In the genomic region with DNA sequence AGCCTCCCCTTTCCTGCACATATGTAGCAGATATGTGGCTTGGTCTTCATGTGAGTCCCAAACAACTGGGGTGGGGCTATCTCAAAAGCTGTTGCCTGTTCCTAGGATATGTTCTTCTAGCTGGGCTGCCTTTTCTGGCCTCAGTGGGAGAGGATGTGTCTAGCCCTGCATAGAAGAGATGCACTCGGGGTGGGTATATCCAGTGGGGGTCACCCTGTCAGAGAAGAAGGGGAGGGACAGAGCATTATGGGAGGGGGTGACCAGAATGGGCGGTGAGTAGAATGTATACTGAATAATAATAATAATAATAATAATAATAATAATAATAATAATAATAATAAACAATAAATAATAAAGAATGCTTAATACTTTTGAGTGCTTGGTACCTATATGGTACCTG, we compare ENCODE assay signal across 45 mouse cellular contexts. TPM values are rescaled to one million over a fixed set of nuclear protein-coding genes. Genes with fewer than 3 reads are reported as not detected.
"Had no signal": no experiment of that assay in that cellular context is flagged by ENCODE, and none has a peak within 500 bp of the region (broad histone marks: within the 10 kb centered on the region; RNA-seq: fewer than 3 reads in every experiment).

No protein-coding gene starts in this region.

- H3K36me3 ChIP-seq: limb, embryonic 13.5 days; limb, embryonic 15.5 days; liver, embryonic 12.5 days; liver, embryonic 13.5 days; liver, embryonic 15.5 days; lung, embryonic 15.5 days; midbrain, embryonic 10.5 days; midbrain, embryonic 12.5 days; midbrain, embryonic 13.5 days; midbrain, embryonic 15.5 days had no signal

- H3K27ac ChIP-seq: left cerebral cortex, adult 2 months; limb, embryonic 13.5 days; limb, embryonic 15.5 days; liver, embryonic 12.5 days; liver, embryonic 13.5 days; liver, embryonic 14.5 days; liver, embryonic 15.5 days; lung, embryonic 15.5 days; macrophage; midbrain, embryonic 10.5 days; midbrain, embryonic 12.5 days; midbrain, embryonic 13.5 days; midbrain, embryonic 15.5 days had no signal

- H3K4me1 ChIP-seq: limb, embryonic 13.5 days; limb, embryonic 15.5 days; liver, embryonic 12.5 days; liver, embryonic 13.5 days; liver, embryonic 15.5 days; lung, embryonic 15.5 days; megakaryocyte, embryonic 14.5 days; midbrain, embryonic 10.5 days; midbrain, embryonic 12.5 days; midbrain, embryonic 13.5 days; midbrain, embryonic 15.5 days had no signal

- H3K9me3 ChIP-seq: limb, embryonic 13.5 days; limb, embryonic 15.5 days; liver, embryonic 12.5 days; liver, embryonic 13.5 days; liver, embryonic 15.5 days; lung, embryonic 15.5 days; midbrain, embryonic 10.5 days; midbrain, embryonic 12.5 days; midbrain, embryonic 13.5 days; midbrain, embryonic 15.5 days had no signal

- ATAC-seq: liver, embryonic 12.5 days; liver, postnatal 0 days; lung, postnatal 0 days; midbrain, embryonic 13.5 days; midbrain, embryonic 15.5 days; midbrain, embryonic 16.5 days had no signal

- DNase-seq: left cerebral cortex, postnatal 4 days; liver; liver, embryonic 13.5 days; liver, postnatal 0 days; lung, adult 18-20 months; lung, adult 2 months; lung, embryonic 14.5 days; lung, postnatal 10 days; lung, postnatal 14 days; lung, postnatal 36 days; lung, postnatal 4 days; midbrain, embryonic 14.5 days had no signal

- H3K9ac ChIP-seq: limb, embryonic 13.5 days; limb, embryonic 15.5 days; liver, embryonic 12.5 days; liver, embryonic 13.5 days; liver, embryonic 14.5 days; liver, embryonic 15.5 days; liver, postnatal 0 days; lung, embryonic 14.5 days; lung, embryonic 15.5 days; midbrain, embryonic 12.5 days; midbrain, embryonic 13.5 days; midbrain, embryonic 15.5 days had no signal

- H3K4me3 ChIP-seq: left cerebral cortex, adult 2 months; limb, embryonic 13.5 days; limb, embryonic 15.5 days; liver, embryonic 12.5 days; liver, embryonic 13.5 days; liver, embryonic 15.5 days; lung, embryonic 15.5 days; megakaryocyte, embryonic 14.5 days; midbrain, embryonic 10.5 days; midbrain, embryonic 12.5 days; midbrain, embryonic 13.5 days; midbrain, embryonic 15.5 days; myocyte had no signal

- H3K4me2 ChIP-seq: limb, embryonic 13.5 days; limb, embryonic 15.5 days; liver, embryonic 11.5 days; liver, embryonic 12.5 days; liver, embryonic 13.5 days; liver, embryonic 15.5 days; lung, embryonic 14.5 days; lung, embryonic 15.5 days; midbrain, embryonic 11.5 days; midbrain, embryonic 12.5 days; midbrain, embryonic 13.5 days; midbrain, embryonic 15.5 days had no signal

- H3K27me3 ChIP-seq: limb, embryonic 13.5 days; limb, embryonic 15.5 days; liver, embryonic 12.5 days; liver, embryonic 13.5 days; liver, embryonic 15.5 days; lung, embryonic 15.5 days; megakaryocyte, embryonic 14.5 days; midbrain, embryonic 12.5 days; midbrain, embryonic 13.5 days; midbrain, embryonic 15.5 days had no signal

RNA-seq across cellular contexts. Expression of a gene that starts 57.8 kb away (rescaled TPM):
- total RNA-seq: left cerebral cortex, adult 18-20 months; left cerebral cortex, adult 2 months; left cerebral cortex, adult 8-10 months; left cerebral cortex, postnatal 10 days; left cerebral cortex, postnatal 14 days; left cerebral cortex, postnatal 25 days; left cerebral cortex, postnatal 36 days; left cerebral cortex, postnatal 4 days; liver, adult 2 months; megakaryocyte progenitor cell, adult 5-6 weeks; megakaryocyte, adult 5-6 weeks; megakaryocyte-erythroid progenitor cell, adult 5-6 weeks; midbrain, postnatal 0 days; monocyte, adult 5-6 weeks had no signal
- polyA plus RNA-seq: limb, embryonic 13.5 days; limb, embryonic 15.5 days; liver, adult 2 months; liver, embryonic 11.5 days; liver, embryonic 12.5 days; liver, embryonic 13.5 days; liver, embryonic 14.5 days; liver, embryonic 15.5 days; liver, embryonic 16.5 days; liver, postnatal 0 days; lung, adult 2 months; lung, embryonic 14.5 days; lung, embryonic 15.5 days; lung, embryonic 16.5 days; lung, postnatal 0 days; macrophage; midbrain, embryonic 10.5 days; midbrain, embryonic 11.5 days; midbrain, embryonic 12.5 days; midbrain, embryonic 13.5 days; midbrain, embryonic 14.5 days; midbrain, embryonic 15.5 days; midbrain, embryonic 16.5 days; midbrain, postnatal 0 days; myocyte; neural tube, embryonic 11.5 days had no signal
